Mouse (Mus musculus): Measurements from ENCODE around the gene Ip6k1. TPM values are rescaled to one million over a fixed set of nuclear protein-coding genes. Genes with fewer than 3 reads are reported as not detected.

The Ip6k1 gene
- total RNA-seq, 2 experiments from 2014 or later, result 20.1 to 109 TPM

GRCm38 (mm10) chr9:108020741-108021140 lies 18.4 kb downstream of the Ip6k1 start:
- ATAC-seq (ENCODE audit: poor library complexity, severe bottlenecking), result no peak

DNA sequence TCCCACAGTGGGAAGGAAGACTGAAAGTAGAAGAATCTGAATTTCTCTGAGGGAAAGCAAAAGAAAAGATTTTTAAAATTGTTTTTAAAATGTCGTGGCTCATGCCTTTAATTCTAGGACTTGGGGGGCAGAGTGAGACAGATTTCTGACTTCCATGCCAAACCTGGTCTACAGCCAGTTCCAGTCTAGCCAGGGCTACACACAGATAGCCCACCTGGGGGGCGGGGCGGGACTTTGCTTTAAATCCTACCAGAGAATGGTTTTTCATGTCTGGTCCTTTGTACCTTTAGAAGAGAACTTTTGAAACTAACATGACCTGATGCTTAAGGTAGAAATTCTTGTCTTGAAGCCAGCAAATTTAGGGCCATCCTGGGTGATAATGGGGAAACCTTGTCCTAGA lies 20.9 kb downstream of the Ip6k1 start:
- ATAC-seq (ENCODE audit: poor library complexity, severe bottlenecking), result no peak

DNA sequence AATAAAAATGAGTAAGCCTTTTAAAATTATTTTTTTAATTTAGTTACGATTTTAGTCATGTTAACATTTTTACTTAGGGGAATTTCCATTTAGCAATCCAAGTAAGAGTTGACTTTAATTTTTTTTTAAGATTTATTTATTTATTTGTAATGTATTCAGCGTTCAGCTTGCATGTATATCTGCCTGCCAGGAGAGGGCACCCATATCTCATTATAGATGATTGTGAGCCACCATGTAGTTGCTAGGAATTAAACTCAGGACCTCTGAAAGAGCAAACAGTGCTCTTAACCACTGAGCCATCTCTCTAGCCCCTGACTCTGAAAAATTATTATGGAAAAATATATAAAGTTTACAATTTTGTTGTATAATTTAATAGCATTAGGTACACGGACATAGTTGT lies 24.3 kb downstream of the Ip6k1 start:
- no peak for ATAC-seq (ENCODE audit: poor library complexity, severe bottlenecking)

- ATAC-seq (ENCODE audit: poor library complexity, severe bottlenecking), result no peak
Measured at GRCm38 (mm10) chr9:108027867-108028266, 25.6 kb downstream of the Ip6k1 start.

- no peak for ATAC-seq (ENCODE audit: poor library complexity, severe bottlenecking)
Measured at GRCm38 (mm10) chr9:108032126-108032525, 29.8 kb downstream of the Ip6k1 start.

DNA sequence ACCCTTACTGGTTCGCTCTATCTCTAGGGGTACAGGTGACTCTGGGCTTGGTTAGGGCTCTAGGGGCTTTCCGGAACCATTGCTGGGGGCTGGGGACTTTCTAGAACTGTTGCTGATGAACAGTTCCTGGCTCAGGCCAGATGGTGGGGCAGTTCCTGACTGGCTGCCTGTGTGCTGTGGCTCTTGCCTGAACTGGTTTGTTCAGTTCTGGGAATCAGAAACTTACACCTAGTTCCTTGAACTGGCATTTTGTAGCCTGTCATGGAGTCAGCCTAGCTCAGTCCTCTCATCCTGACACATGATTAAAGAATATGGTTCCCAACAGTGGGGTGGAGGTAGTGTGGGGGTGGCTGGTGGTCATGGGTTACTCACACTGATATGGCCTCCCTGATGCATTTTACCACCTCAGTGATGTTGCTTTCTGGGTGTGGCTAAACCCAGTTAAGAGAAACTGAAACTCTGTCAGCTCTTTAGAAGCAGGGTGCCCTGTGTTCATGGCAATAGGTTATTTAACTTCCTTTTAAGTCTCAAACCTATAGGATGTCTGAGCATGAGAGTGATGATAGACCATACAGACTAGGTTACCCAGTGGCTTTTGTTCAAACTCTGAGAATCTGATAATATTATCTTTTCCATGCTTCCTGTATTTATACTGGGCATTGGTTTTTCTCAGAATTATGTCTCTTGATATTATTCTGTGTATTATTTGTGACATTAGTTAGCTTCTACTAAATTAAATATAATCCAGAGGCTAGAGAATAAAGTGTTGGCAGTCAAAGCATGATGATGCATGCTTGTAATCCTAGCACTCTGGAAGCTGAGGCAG lies 33.2 kb downstream of the Ip6k1 start:
- no peak for ATAC-seq (ENCODE audit: poor library complexity, severe bottlenecking)

- no peak for ATAC-seq (ENCODE audit: poor library complexity, severe bottlenecking)
Measured at GRCm38 (mm10) chr9:108044751-108045492, 42.6 kb downstream of the Ip6k1 start.

GRCm38 (mm10) chr9:108046582-108046981 lies 44.3 kb downstream of the Ip6k1 start:
- ATAC-seq (ENCODE audit: poor library complexity, severe bottlenecking), result no peak

- ATAC-seq (ENCODE audit: poor library complexity, severe bottlenecking), result no peak
Measured at GRCm38 (mm10) chr9:108047601-108048565, 45.6 kb downstream of the Ip6k1 start.

GRCm38 (mm10) chr9:108048566-108048955 lies 46.3 kb downstream of the Ip6k1 start:
- ATAC-seq (ENCODE audit: poor library complexity, severe bottlenecking), result no peak

DNA sequence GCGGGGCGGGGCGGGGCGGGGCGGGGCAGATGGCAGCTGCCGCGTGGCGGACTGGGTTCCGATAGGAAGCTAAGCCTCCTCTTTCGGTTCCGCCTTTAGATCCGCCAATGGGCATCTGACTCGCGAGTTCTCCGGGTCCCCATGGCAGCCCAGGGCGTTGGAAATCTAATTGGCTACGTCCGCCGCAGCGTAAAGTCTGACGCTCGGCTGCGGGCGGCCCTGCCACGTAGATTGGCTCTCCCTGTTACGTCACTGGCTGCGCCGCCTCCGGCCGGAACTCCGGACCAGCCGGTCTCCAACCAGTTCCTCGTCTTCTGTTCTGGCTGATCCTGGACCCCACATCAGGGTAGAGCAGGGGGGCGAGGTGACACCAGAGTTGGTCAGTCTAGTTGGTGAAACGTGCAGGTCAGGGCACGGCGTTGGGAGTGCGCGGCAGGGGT lies 46.7 kb downstream of the Ip6k1 start, which contains the start of gene Gmppb:
TSS of gene Gmppb (plus strand) at position 227 of the 440 bp plus-strand sequence.
- ATAC-seq (ENCODE audit: poor library complexity, severe bottlenecking), result peak; percentile 87

- ATAC-seq (ENCODE audit: poor library complexity, severe bottlenecking), result no peak
Measured at GRCm38 (mm10) chr9:108049561-108050251, 47.4 kb downstream of the Ip6k1 start.

- no peak for ATAC-seq (ENCODE audit: poor library complexity, severe bottlenecking)
Measured at GRCm38 (mm10) chr9:108051184-108051930, 49.1 kb downstream of the Ip6k1 start.

DNA sequence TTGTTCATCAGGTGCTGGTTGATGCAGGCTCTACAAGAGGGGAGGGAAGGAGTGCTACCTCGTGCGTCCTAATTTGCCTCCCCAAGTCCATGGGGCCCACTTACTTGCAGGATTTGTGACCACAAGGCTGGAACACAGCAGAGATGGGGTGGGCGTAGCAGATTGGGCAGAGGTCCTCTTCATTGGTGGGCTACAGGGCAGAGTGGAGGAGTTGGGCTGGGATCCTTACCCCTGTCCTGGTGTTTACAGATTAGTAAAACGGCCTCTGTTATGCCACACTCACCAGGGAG lies 49.6 kb downstream of the Ip6k1 start:
- no peak for ATAC-seq (ENCODE audit: poor library complexity, severe bottlenecking)

- ATAC-seq (ENCODE audit: poor library complexity, severe bottlenecking), result no peak
Measured at GRCm38 (mm10) chr9:108052411-108052810, 50.1 kb downstream of the Ip6k1 start.

DNA sequence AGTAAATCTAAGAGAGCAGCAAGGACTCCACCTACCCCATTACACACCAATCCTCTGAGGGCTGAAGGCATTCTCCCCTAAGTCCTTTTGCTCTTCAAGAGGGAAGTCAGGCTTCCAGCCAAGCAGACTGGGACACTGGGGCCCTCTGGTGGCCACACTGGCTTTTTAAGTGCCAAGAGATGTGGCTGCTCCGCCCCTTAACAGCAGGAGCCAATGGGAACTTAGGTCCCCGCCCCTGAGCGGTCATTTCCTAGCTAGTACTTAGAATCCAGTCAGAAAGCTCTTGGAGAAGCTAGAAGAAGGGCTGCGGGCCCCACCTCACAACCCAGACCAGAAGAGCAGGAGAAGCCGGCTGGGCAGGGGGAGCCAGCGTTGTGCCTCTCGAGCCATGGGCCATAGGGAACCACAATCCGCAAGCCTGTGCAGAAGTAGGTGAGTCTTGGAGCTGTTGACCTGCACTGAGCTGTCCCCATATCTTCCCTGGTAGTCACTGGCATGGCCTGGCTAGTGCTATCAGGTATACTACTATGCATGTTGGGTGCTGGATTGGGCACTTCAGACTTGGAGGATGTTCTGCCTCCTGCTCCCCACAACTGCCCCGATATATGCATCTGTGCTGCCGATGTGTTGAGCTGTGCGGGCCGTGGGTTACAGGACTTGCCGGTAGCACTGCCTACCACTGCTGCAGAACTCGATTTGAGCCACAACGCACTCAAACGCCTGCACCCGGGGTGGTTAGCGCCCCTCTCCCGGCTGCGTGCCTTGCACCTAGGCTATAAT lies 50.8 kb downstream of the Ip6k1 start, which contains the start of gene Amigo3:
TSS of gene Amigo3 (plus strand) at position 275 of the 780 bp plus-strand sequence.
- ATAC-seq (ENCODE audit: poor library complexity, severe bottlenecking), result peak; percentile 75

GRCm38 (mm10) chr9:108053665-108054225 lies 51.4 kb downstream of the Ip6k1 start:
- no peak for ATAC-seq (ENCODE audit: poor library complexity, severe bottlenecking)

GRCm38 (mm10) chr9:108054331-108055040 lies 52.2 kb downstream of the Ip6k1 start:
- no peak for ATAC-seq (ENCODE audit: poor library complexity, severe bottlenecking)

Measured in megakaryocyte, adult 5-6 weeks (primary cell).